Mouse (Mus musculus) stomach, postnatal 0 days (tissue): Measurements from ENCODE around the gene Gm10378. TPM values are rescaled to one million over a fixed set of nuclear protein-coding genes. Genes with fewer than 3 reads are reported as not detected.
"Not testable (repeated sequence)": the region's sequence is repeated elsewhere in the genome, so short reads cannot be mapped to it uniquely, and the experiment has no call there.

Experiments
- ATAC-seq: fragments of 200-750 bp; cut with Nextera tagmentation; 2 replicates; pipeline ENCODE4 v1.8.0; 2017; ENCODE audit not compliant: low FRiP score, low TSS enrichment
- DNase-seq: peaks from one replicate; pipeline ENCODE4 v3.0.0-alpha.2; 2016; ENCODE audit warnings: low spot score
- H3K27ac ChIP-seq: fragments of 300-500 bp; sonication (generic); replicated peaks from 2 replicates; pipeline ENCODE4 v1.5.1; 2014; ENCODE audit warnings: mild to moderate bottlenecking, control low read depth
- H3K27me3 ChIP-seq: fragments of 300-500 bp; sonication (generic); 2 replicates; pipeline ENCODE4 v1.6.1; 2014; ENCODE audit warnings: low read length; ENCODE audit not compliant: control insufficient read depth, insufficient read depth
- H3K36me3 ChIP-seq: fragments of 300-500 bp; sonication (generic); 2 replicates; pipeline ENCODE4 v1.6.1; 2014; ENCODE audit warnings: low read length, mixed read lengths; ENCODE audit not compliant: control insufficient read depth, insufficient read depth
- H3K4me1 ChIP-seq: fragments of 300-500 bp; sonication (generic); replicated peaks from 2 replicates; pipeline ENCODE4 v1.6.1; 2014; ENCODE audit warnings: antibody characterized with exemption; ENCODE audit not compliant: control insufficient read depth, insufficient read depth
- H3K4me2 ChIP-seq: fragments of 300-500 bp; sonication (generic); replicated peaks from 2 replicates; pipeline ENCODE4 v1.6.1; 2014; ENCODE audit warnings: low read depth, mild to moderate bottlenecking, control low read depth, moderate library complexity
- H3K4me3 ChIP-seq: fragments of 300-500 bp; sonication (generic); 2 replicates; pipeline ENCODE4 v1.5.1; 2014; ENCODE audit warnings: low read depth, low read length, control low read depth
- H3K9ac ChIP-seq: fragments of 300-500 bp; sonication (generic); 2 replicates; pipeline ENCODE4 v1.6.1; 2014; ENCODE audit warnings: mild to moderate bottlenecking, low read length, control low read depth, mixed read lengths
- H3K9me3 ChIP-seq: fragments of 300-500 bp; sonication (generic); 2 replicates; pipeline ENCODE4 v1.6.1; 2016; ENCODE audit warnings: low read length; ENCODE audit not compliant: control insufficient read depth
- WGBS: fragments of 180-500 bp; shearing (Covaris S2); extraction: QIAGEN DNeasy Blood & Tissue Kit; methylation state at CpG from one replicate; pipeline ENCODE4 v1.1.7; 2014; 5-methylcytosine and 5-hydroxymethylcytosine counted together
- microRNA-seq: library from miRNA; unstranded; fragments of <30 nt; microRNA quantifications from one replicate; pipeline ENCODE4, GENCODE M21; 2016
- polyA plus RNA-seq: library from polyadenylated mRNA; unstranded; fragments of >200 nt; fragmentation: Nextera tagmentation; extraction: Ambion mirVana; gene quantifications from 2 replicates; pipeline ENCODE4 v1.2.1, GENCODE M21; 2015

Gm10378 gene
- polyA plus RNA-seq: not detected in 2 replicates

GRCm38 (mm10) chr14:42655638-42656037 lies at the start of gene Gm10378:
Gene Gm10378 (plus strand): TSS chr14:42655938.
- H3K36me3 ChIP-seq, H3K9me3 ChIP-seq, H3K4me3 ChIP-seq, H3K27me3 ChIP-seq, H3K4me1 ChIP-seq, DNase-seq, ATAC-seq, H3K9ac ChIP-seq, H3K27ac ChIP-seq, H3K4me2 ChIP-seq: not testable (repeated sequence)
- no CpG with 5 or more reads among the region's 1 CpGs for WGBS

DNA sequence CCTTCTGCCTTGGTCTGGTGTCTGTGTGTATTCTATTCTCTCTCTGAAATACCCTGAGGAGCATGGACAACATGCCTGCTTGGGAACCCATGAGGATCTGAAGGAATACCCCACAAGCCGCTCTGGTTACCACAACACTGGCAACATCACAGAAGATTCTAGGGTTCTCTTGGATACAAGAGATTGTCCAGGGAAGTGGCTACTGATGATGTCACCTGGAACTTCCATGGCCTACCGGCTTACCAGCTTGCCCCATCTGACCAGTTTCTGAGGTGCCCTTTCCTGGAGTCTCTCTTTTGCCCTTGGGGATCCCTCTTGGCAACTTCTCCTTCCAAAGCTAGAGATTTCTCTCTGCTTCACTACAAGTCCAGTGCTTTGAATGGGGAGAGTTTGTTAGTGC lies 13.9 kb upstream of the Gm10378 start, which contains the start of gene Gm3633:
Gene Gm3633, minus strand, starts transcription at position 101 of the 400 bp plus-strand sequence.
- H3K9me3 ChIP-seq, H3K9ac ChIP-seq, H3K27ac ChIP-seq, H3K4me3 ChIP-seq, H3K27me3 ChIP-seq, H3K36me3 ChIP-seq, ATAC-seq, DNase-seq, H3K4me1 ChIP-seq, H3K4me2 ChIP-seq: not testable (repeated sequence)
- WGBS: no CpG with 5 or more reads among the region's 2 CpGs

Small RNA genes within 50 kb of the gene (microRNA-seq; reads per million reads assigned to microRNA genes)
- gene Gm23620 (not detected), gene Gm25228 (not detected)

Other genes starting within 250 kb of the Gm10378 start
- not detected in 2 replicates for gene Gm8005, start 216.3 kb upstream of the Gm10378 start, polyA plus RNA-seq
- not detected in 2 replicates for gene Gm8011, start 192.1 kb upstream of the Gm10378 start, polyA plus RNA-seq
- not detected in 2 replicates for gene Gm8020, start 153.6 kb upstream of the Gm10378 start, polyA plus RNA-seq
- gene Gm8024, start 131.7 kb upstream of the Gm10378 start, polyA plus RNA-seq: not detected in 2 replicates
- not detected in 2 replicates for gene Gm17124, start 56.1 kb upstream of the Gm10378 start, polyA plus RNA-seq
- gene Gm3633, start 14.0 kb upstream of the Gm10378 start, polyA plus RNA-seq: not detected in 2 replicates
- not detected in 2 replicates for gene Gm3015, start 112.9 kb downstream of the Gm10378 start, polyA plus RNA-seq
- gene Gm10377, start 142.0 kb downstream of the Gm10378 start, polyA plus RNA-seq: not detected in 2 replicates
- gene Gm21977, start 197.5 kb downstream of the Gm10378 start, polyA plus RNA-seq: not detected in 2 replicates